Mouse (Mus musculus) spleen, adult 12 weeks (tissue): ENCODE results near the gene Ehmt1.

Source experiments
- DNase-seq: peaks from one replicate; pipeline ENCODE4 v3.0.0; 2022; ENCODE audit warnings: low spot score

Gene Ehmt1

GRCm38 (mm10) chr2:24912189-24912588, 7.2 kb downstream of the Ehmt1 start:
- DNase-seq, result no peak

GRCm38 (mm10) chr2:24910481-24910880, 8.9 kb downstream of the Ehmt1 start:
- DNase-seq, result no peak

GRCm38 (mm10) chr2:24905653-24906155, 13.7 kb downstream of the Ehmt1 start:
- no peak for DNase-seq

- no peak for DNase-seq
Observed at GRCm38 (mm10) chr2:24904823-24905652, 14.4 kb downstream of the Ehmt1 start.

DNA sequence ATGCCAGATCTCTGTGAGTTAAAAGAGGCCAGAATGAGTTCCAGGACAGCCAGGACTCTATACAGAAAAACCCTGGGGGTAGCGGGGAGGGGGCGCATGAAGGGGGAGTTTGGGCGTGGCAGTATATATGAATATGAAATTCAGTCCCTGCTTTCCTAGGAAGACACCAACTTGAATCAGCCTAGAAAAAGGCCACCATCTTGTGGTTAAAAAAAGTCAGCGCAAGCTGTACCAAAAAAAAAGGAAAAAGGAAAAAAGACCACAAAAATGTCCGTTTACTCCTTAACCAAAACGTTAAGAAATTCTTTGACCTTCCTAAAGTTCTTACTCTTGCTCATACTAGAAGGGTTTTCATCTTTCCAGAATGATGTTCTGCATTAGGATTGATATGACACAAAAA, 16.4 kb downstream of the Ehmt1 start:
- no peak for DNase-seq

- DNase-seq, result no peak
Observed at GRCm38 (mm10) chr2:24901055-24901454, 18.4 kb downstream of the Ehmt1 start.

DNA sequence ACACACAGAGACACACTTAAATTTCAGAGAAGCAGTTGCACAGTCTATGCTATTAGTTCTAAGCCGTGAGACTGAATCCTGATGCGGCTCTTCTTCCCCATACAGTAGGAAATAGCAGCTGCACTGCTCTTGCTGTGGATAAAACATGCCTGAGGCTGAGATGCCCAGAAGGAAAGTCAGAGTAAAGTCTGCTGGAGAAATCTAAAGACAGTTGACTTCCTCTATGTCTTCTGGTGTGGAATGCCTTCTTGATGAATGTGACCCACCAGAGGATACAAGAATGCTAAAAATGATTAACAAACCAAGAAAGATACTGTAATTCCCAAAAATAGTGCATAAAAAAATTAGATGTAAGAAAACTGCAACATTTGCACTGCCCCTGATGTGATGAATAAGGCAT, 20.1 kb downstream of the Ehmt1 start:
- no peak for DNase-seq

GRCm38 (mm10) chr2:24896761-24897160, 22.7 kb downstream of the Ehmt1 start:
- no peak for DNase-seq

DNA sequence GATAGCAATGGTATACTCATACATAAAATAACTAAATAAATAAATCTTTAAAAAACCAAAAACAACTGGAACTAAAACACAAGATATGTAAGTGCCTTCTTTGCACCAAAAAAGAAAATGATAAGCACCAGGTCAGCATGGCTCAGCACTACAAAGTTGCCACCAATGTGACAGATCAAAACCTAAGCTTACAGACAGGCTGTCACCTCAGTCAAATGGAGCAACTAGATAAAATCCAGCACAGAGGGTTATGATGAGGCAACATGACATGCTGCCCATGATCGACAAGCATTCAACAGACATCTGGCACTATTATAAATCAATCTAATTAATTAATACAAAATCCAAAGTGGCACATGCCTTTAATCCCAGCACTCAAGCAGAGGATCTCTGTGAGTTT, 25.2 kb downstream of the Ehmt1 start:
- no peak for DNase-seq

- DNase-seq, result no peak
Observed at GRCm38 (mm10) chr2:24892318-24892717, 27.1 kb downstream of the Ehmt1 start.

GRCm38 (mm10) chr2:24890541-24891447, 28.6 kb downstream of the Ehmt1 start:
- DNase-seq, result no peak

GRCm38 (mm10) chr2:24888895-24889294, 30.5 kb downstream of the Ehmt1 start:
- DNase-seq, result no peak

- no peak for DNase-seq
Observed at GRCm38 (mm10) chr2:24880686-24881085, 38.7 kb downstream of the Ehmt1 start.

DNA sequence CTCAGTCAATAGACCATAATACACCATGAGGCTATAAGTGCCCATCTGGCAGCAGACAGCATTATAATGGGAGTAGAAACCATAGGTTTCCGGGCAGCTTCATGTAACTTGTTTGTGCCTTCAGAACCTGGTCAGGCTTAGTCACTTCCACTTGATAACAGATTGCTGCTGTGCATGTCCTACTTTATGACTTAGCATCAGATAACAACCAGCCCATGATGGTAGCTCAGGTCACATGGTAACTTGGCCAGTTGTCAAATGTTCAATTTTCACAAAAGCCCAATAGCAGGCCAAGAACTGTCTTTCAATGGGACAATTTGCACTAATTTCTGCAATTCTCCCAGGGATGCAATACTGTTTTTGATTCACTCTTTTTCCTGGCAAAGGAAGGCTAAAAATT, 48.5 kb downstream of the Ehmt1 start:
- DNase-seq, result no peak

- no peak for DNase-seq
Observed at GRCm38 (mm10) chr2:24863010-24863409, 56.4 kb downstream of the Ehmt1 start.

GRCm38 (mm10) chr2:24852408-24852807, 67.0 kb downstream of the Ehmt1 start:
- DNase-seq, result no peak

GRCm38 (mm10) chr2:24846557-24846956, 72.9 kb downstream of the Ehmt1 start:
- DNase-seq, result no peak

DNA sequence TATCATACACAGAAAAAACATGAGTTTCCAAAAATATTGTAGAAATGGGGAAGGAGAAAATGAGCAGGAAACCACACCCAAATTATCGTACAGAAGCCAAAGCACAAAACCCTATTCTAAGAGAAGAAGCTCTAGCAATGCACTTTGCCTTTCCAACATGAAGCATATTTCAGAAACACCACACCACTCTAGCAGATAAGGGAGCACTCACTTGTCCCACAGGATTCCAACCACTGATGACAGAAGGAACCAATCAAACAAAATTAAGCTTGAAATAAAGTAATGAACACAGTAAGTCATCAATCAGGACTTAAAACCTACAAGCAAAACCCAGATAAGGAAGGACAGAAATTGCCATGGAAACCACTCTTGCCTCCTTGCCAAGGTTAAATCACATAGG, 74.2 kb downstream of the Ehmt1 start:
- DNase-seq, result no peak

DNA sequence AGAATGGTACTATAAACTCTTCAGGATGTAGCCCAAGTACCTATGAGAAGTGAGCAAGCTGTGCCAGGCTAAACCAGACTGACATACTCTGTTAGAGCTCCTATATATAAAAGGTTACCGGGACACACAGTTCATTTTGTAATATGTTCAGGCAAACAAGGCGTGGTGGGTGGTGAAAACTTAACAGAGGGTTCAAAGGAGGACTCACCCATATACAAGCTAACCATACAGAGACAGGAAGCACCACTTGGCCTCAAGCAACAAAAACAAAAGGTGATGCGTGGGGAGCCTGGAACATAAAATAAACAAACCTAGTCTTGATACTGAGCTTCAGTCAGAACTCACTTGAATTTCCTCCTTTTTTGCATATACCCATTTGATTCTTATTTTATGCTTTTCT, 88.8 kb downstream of the Ehmt1 start:
- DNase-seq, result no peak

GRCm38 (mm10) chr2:24809746-24810145, 109.7 kb downstream of the Ehmt1 start:
- DNase-seq, result no peak

DNA sequence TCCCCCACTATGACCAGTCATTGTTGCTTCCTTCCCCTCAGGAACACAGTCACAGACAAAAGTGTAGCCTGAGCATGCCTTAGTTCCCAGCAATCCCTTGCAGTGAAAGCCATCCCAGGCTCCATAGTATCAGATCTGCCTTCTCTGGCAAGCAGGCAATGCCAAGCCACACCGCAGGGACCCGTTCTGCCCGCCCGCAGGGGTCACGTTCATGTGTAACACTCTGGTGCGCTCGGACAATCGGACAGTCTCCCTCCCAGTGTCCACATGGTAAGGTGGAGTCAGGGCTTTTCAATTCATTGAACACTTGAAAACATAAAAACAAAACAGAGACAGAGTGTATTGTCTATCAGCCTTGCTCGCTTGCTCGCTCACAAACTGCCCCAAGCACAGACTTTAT, 111.7 kb downstream of the Ehmt1 start:
- DNase-seq, result no peak

GRCm38 (mm10) chr2:24807036-24807435, 112.4 kb downstream of the Ehmt1 start:
- DNase-seq, result no peak

DNA sequence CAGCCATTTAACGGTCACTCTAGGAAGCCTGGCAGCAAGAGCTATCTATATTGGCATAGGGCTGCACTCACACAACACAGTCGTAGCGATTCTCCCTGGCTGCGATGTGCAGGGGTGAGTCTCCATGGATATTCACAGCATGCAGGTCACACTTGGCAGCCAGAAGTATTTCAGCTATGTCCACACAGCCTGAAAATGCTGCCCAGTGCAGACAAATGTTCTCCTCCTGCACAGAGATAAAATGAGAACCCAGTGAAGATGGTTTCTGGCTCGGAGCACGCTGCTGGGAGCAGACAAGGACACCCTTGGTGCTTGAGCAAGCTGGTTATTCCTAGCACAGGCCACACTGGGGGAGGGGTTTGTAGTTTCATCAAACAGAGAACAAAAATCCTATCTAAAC, 113.3 kb downstream of the Ehmt1 start:
- no peak for DNase-seq
